Mouse (Mus musculus): ENCODE measurements around the gene Paqr5.

GRCm38 (mm10) chr9:61917436-61917835 lies 109.2 kb downstream of the Paqr5 start:
- TF ChIP-seq CTCF (IDR thresholded peaks at IDR 0.05; ENCODE audit: insufficient read depth, low read length) (no peak), POLR2A (IDR thresholded peaks at IDR 0.05; ENCODE audit: borderline replicate concordance, extremely low read depth, low read depth, low read length) (no peak)

Data from lung, adult 2 months (tissue).